Mouse (Mus musculus): Measurements from ENCODE around the gene Ptafr. TPM values are rescaled to one million over a fixed set of nuclear protein-coding genes. Genes with fewer than 3 reads are reported as not detected.

Gene Ptafr
- total and polyA plus RNA-seq, 3 experiments = 0.03 to 2.1 TPM; not detected in 1

DNA sequence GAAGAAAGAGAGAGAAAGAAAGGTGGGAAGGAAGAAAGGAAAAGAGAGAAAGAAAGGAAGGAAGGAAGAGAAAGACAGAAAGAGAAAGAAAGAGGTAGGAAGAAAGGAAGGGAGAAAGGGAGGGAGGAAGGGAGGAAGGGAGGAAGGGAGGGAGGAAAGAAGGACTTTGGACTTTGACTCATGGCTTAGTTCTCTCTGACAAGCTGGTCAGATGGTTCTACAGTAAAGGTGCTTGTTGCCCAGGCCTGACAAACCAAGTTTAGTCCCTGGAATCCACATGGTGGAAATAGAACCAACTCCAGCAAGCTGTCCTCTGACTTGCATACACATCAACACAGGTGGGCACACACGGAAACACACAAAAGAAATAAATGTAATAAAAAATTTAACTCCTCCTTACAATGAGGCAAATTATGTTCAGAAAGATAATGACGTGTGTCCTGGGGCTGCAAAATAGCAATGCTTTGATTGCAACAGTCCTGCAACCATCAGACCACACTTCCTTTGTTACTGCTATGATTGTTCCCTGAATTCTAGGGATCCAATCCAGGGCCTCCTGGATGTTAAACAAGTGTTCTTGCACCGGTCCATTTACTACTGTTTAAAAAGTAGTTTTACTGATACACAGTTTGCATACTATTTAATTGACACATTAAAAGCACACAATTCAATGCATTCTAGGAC is 46.6 kb downstream of the Ptafr start:
- H3K4me3 ChIP-seq (ENCODE audit: low read depth, low read length) = no peak overlapping the region
- ATAC-seq (ENCODE audit: extremely low read depth, insufficient number of reproducible peaks, low FRiP score, poor library complexity, severe bottlenecking) (no peak), DNase-seq (ENCODE audit: low spot score) (no peak)
- H3K9me3 ChIP-seq (replicated peaks) = peaks cover 11% of the 10 kb centered on the region; the same call in 1 of the 2 replicates
- peaks cover 8% of the 10 kb centered on the region for H3K4me1 ChIP-seq (ENCODE audit: insufficient read depth, low read depth, low read length)
- H3K36me3 ChIP-seq (replicated peaks) = no peaks in the 10 kb centered on the region
- H3K27me3 ChIP-seq (ENCODE audit: insufficient read depth, low read length) = peaks cover 35% of the 10 kb centered on the region
- TF ChIP-seq POLR2AphosphoS5 (IDR thresholded peaks at IDR 0.05; ENCODE audit: insufficient replicate concordance, low read depth, low read length) (no peak), TAL1 (conservative IDR thresholded peaks at IDR 0.05; ENCODE audit: low read depth, low read length) (no peak), GATA1 (IDR thresholded peaks at IDR 0.05; ENCODE audit: borderline replicate concordance, low read length) (no peak), GATA2 (IDR thresholded peaks at IDR 0.05; ENCODE audit: borderline replicate concordance, low read depth, low read length) (no peak), CTCF (IDR thresholded peaks at IDR 0.05; ENCODE audit: low read depth, low read length) (no peak)

DNA sequence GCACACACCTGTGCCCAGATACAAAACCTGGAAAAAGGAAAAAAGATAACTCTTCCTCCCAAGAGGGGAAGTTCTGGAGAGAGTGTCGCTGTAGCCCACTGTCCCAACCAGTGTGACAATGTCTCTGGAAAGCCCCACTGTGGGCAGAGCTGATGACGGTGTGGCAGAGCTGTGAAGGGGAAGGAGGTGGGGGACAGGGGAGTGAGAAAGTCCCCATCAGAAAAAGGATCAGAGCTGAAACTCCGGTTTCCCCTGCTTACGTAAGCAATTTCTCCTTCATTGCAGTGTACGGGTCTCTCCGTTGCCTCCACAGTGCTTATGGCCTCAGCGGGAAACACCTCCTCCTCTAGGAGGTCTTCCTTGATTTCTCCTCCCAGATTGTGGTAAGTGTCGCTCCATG is 47.5 kb downstream of the Ptafr start:
- ATAC-seq (ENCODE audit: extremely low read depth, insufficient number of reproducible peaks, low FRiP score, poor library complexity, severe bottlenecking) = no peak
- no peak for TF ChIP-seq CTCF (IDR thresholded peaks at IDR 0.05; ENCODE audit: low read depth, low read length)
- no peak for TF ChIP-seq GATA2 (IDR thresholded peaks at IDR 0.05; ENCODE audit: borderline replicate concordance, low read depth, low read length)
- no peak for TF ChIP-seq GATA1 (IDR thresholded peaks at IDR 0.05; ENCODE audit: borderline replicate concordance, low read length)
- no peak for TF ChIP-seq POLR2AphosphoS5 (IDR thresholded peaks at IDR 0.05; ENCODE audit: insufficient replicate concordance, low read depth, low read length)
- no peak for TF ChIP-seq TAL1 (conservative IDR thresholded peaks at IDR 0.05; ENCODE audit: low read depth, low read length)
- no peak overlapping the region for H3K4me3 ChIP-seq (ENCODE audit: low read depth, low read length)
- DNase-seq (ENCODE audit: low spot score) = no peak
- H3K9me3 ChIP-seq (replicated peaks) = peaks cover 16% of the 10 kb centered on the region; the same call in 1 of the 2 replicates
- no peaks in the 10 kb centered on the region for H3K36me3 ChIP-seq (replicated peaks)
- peaks cover 31% of the 10 kb centered on the region for H3K27me3 ChIP-seq (ENCODE audit: insufficient read depth, low read length)
- peaks cover 2% of the 10 kb centered on the region; the same call in 1 of the 2 replicates for H3K4me1 ChIP-seq (ENCODE audit: insufficient read depth, low read depth, low read length)

DNA sequence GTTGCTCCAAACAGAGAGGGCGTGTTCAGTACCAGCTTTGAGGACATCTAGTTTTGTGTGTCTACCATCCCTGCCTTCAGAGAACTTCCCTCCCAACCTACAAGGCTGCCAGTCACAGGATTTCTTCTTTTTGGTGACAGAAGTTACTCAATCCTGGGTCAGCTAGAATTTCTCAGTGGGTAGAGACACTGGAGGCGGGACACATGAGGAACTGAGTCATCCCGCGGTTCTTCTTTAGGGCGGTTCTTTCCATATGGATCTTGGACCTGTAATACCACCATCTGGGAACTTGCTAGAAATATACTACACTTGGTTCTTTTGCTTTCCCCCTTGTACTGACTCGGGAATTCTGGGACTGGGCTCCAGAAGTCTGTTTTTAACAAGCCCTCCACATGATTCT is 54.0 kb downstream of the Ptafr start:
- peaks cover 6% of the 10 kb centered on the region; the same call in 1 of the 2 replicates for H3K4me1 ChIP-seq (ENCODE audit: insufficient read depth, low read depth, low read length)
- ATAC-seq (ENCODE audit: extremely low read depth, insufficient number of reproducible peaks, low FRiP score, poor library complexity, severe bottlenecking) = no peak
- H3K27me3 ChIP-seq (ENCODE audit: insufficient read depth, low read length) = peaks cover 3% of the 10 kb centered on the region
- peaks cover 19% of the 10 kb centered on the region; the same call in 1 of the 2 replicates for H3K9me3 ChIP-seq (replicated peaks)
- no peak for DNase-seq (ENCODE audit: low spot score)
- H3K4me3 ChIP-seq (ENCODE audit: low read depth, low read length) = no peak overlapping the region
- no peaks in the 10 kb centered on the region for H3K36me3 ChIP-seq (replicated peaks)
- no peak for TF ChIP-seq CTCF (IDR thresholded peaks at IDR 0.05; ENCODE audit: low read depth, low read length)

GRCm38 (mm10) chr4:132618850-132619375 is 55.0 kb downstream of the Ptafr start:
- DNase-seq (ENCODE audit: low spot score) (no peak), ATAC-seq (ENCODE audit: extremely low read depth, insufficient number of reproducible peaks, low FRiP score, poor library complexity, severe bottlenecking) (no peak)
- H3K4me3 ChIP-seq (ENCODE audit: low read depth, low read length) = no peak overlapping the region
- TF ChIP-seq TAL1 (conservative IDR thresholded peaks at IDR 0.05; ENCODE audit: low read depth, low read length) (no peak), POLR2AphosphoS5 (IDR thresholded peaks at IDR 0.05; ENCODE audit: insufficient replicate concordance, low read depth, low read length) (no peak), GATA2 (IDR thresholded peaks at IDR 0.05; ENCODE audit: borderline replicate concordance, low read depth, low read length) (no peak), CTCF (IDR thresholded peaks at IDR 0.05; ENCODE audit: low read depth, low read length) (no peak), GATA1 (IDR thresholded peaks at IDR 0.05; ENCODE audit: borderline replicate concordance, low read length) (no peak)
- H3K9me3 ChIP-seq (replicated peaks) = peaks cover 19% of the 10 kb centered on the region; the same call in 1 of the 2 replicates
- no peaks in the 10 kb centered on the region for H3K36me3 ChIP-seq (replicated peaks)
- H3K27me3 ChIP-seq (ENCODE audit: insufficient read depth, low read length) = no peaks in the 10 kb centered on the region; the same call in none of the 2 replicates
- peaks cover 11% of the 10 kb centered on the region; the same call in 1 of the 2 replicates for H3K4me1 ChIP-seq (ENCODE audit: insufficient read depth, low read depth, low read length)

- no peaks in the 10 kb centered on the region for H3K36me3 ChIP-seq (replicated peaks)
- H3K4me1 ChIP-seq (ENCODE audit: insufficient read depth, low read depth, low read length) = peaks cover 14% of the 10 kb centered on the region
- DNase-seq (ENCODE audit: low spot score) = no peak
- H3K27me3 ChIP-seq (ENCODE audit: insufficient read depth, low read length) = no peaks in the 10 kb centered on the region; the same call in none of the 2 replicates
- no peak for ATAC-seq (ENCODE audit: extremely low read depth, insufficient number of reproducible peaks, low FRiP score, poor library complexity, severe bottlenecking)
- no peak for TF ChIP-seq CTCF (IDR thresholded peaks at IDR 0.05; ENCODE audit: low read depth, low read length)
- no peak for TF ChIP-seq POLR2AphosphoS5 (IDR thresholded peaks at IDR 0.05; ENCODE audit: insufficient replicate concordance, low read depth, low read length)
- no peak for TF ChIP-seq GATA1 (IDR thresholded peaks at IDR 0.05; ENCODE audit: borderline replicate concordance, low read length)
- TF ChIP-seq TAL1 (conservative IDR thresholded peaks at IDR 0.05; ENCODE audit: low read depth, low read length) = no peak
- TF ChIP-seq GATA2 (IDR thresholded peaks at IDR 0.05; ENCODE audit: borderline replicate concordance, low read depth, low read length) = no peak
- no peak overlapping the region for H3K4me3 ChIP-seq (ENCODE audit: low read depth, low read length)
- peaks cover 11% of the 10 kb centered on the region; the same call in 1 of the 2 replicates for H3K9me3 ChIP-seq (replicated peaks)
These were observed 56.3 kb downstream of the Ptafr start for GRCm38 (mm10) chr4:132620134-132620533.

- Histone ChIP-seq H3K9me3 (replicated peaks) (peaks cover 3% of the 10 kb centered on the region; the same call in 1 of the 2 replicates), H3K4me1 (ENCODE audit: insufficient read depth, low read depth, low read length) (peaks cover 14% of the 10 kb centered on the region), H3K27me3 (ENCODE audit: insufficient read depth, low read length) (no peaks in the 10 kb centered on the region; the same call in none of the 2 replicates), H3K36me3 (replicated peaks) (no peaks in the 10 kb centered on the region), H3K4me3 (ENCODE audit: low read depth, low read length) (no peak overlapping the region)
- no peak for TF ChIP-seq CTCF (IDR thresholded peaks at IDR 0.05; ENCODE audit: low read depth, low read length)
- no peak for TF ChIP-seq POLR2AphosphoS5 (IDR thresholded peaks at IDR 0.05; ENCODE audit: insufficient replicate concordance, low read depth, low read length)
- TF ChIP-seq GATA1 (IDR thresholded peaks at IDR 0.05; ENCODE audit: borderline replicate concordance, low read length) = no peak
- no peak for TF ChIP-seq GATA2 (IDR thresholded peaks at IDR 0.05; ENCODE audit: borderline replicate concordance, low read depth, low read length)
- TF ChIP-seq TAL1 (conservative IDR thresholded peaks at IDR 0.05; ENCODE audit: low read depth, low read length) = no peak
- ATAC-seq (ENCODE audit: extremely low read depth, insufficient number of reproducible peaks, low FRiP score, poor library complexity, severe bottlenecking) (no peak), DNase-seq (ENCODE audit: low spot score) (no peak)
These were observed 57.6 kb downstream of the Ptafr start for GRCm38 (mm10) chr4:132621287-132622068.

Data from G1E (cell line).